Mouse (Mus musculus) bone marrow, adult 2 months (tissue): ENCODE results near the gene Tom1l2.

Source experiments
- CTCF ChIP-seq: fragments of 200-500 bp; IDR thresholded peaks from 2 replicates; pipeline ENCODE4 v1.5.1; 2011; ENCODE audit warnings: low read length, control low read depth; ENCODE audit not compliant: control insufficient read depth, insufficient read depth
- POLR2A ChIP-seq: fragments of 200-500 bp; IDR thresholded peaks from 2 replicates; pipeline ENCODE4 v1.6.1; 2011; ENCODE audit warnings: low read depth, mild to moderate bottlenecking, control low read depth, low read length, borderline replicate concordance; ENCODE audit not compliant: control insufficient read depth

DNA sequence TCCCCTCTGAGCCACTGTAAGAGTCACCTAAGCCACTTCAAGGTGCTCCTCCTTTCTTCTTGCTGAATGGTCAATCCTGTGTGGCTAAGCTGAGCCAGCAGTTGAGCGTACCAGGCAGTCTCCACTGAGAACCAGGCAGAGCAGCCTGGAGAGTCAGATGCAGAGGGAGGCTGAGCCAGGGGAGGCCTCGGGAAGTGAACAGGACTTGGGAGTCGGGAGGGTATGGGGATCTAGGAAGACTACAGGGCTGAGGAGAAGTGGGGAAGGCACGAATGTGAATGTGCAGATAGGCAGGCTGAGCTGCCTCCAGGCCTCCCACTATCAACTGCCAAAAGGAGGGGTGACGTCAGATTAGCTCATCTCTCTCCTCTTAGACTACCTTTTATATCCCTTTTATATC, 34.0 kb downstream of the Tom1l2 start:
- TF ChIP-seq CTCF (no peak), POLR2A (no peak)
